Mouse (Mus musculus) liver, embryonic 11.5 days (tissue): ENCODE data around the gene Gm36028. TPM values are rescaled to one million over a fixed set of nuclear protein-coding genes. Genes with fewer than 3 reads are reported as not detected.

Source experiments
- ATAC-seq: fragments of 200-750 bp; cut with Nextera tagmentation; replicated peaks from 2 replicates; pipeline ENCODE4 v1.8.0; 2017; ENCODE audit warnings: moderate number of reproducible peaks, mild to moderate bottlenecking, moderate TSS enrichment, moderate library complexity; ENCODE audit not compliant: low FRiP score
- DNase-seq: peaks from one replicate; pipeline ENCODE4 v3.0.0-alpha.2; 2017; ENCODE audit warnings: low spot score
- H3K27ac ChIP-seq: fragments of 300-500 bp; sonication (generic); 2 replicates; pipeline ENCODE4 v1.5.1; 2014; ENCODE audit warnings: mild to moderate bottlenecking, low read depth, low read length, control low read depth
- H3K27me3 ChIP-seq: fragments of 300-500 bp; sonication (generic); replicated peaks from 2 replicates; pipeline ENCODE4 v1.6.1; 2014; ENCODE audit warnings: low read length, mixed read lengths; ENCODE audit not compliant: control insufficient read depth, insufficient read depth
- H3K36me3 ChIP-seq: fragments of 300-500 bp; sonication (generic); 2 replicates; pipeline ENCODE4 v1.6.1; 2014; ENCODE audit warnings: mild to moderate bottlenecking, low read length, moderate library complexity, mixed read lengths; ENCODE audit not compliant: control insufficient read depth, insufficient read depth
- H3K4me1 ChIP-seq: fragments of 300-500 bp; sonication (generic); replicated peaks from 2 replicates; pipeline ENCODE4 v1.6.1; 2014; ENCODE audit warnings: low read length, mixed read lengths; ENCODE audit not compliant: control insufficient read depth, insufficient read depth
- H3K4me2 ChIP-seq: fragments of 300-500 bp; sonication (generic); 2 replicates; pipeline ENCODE4 v1.6.1; 2014; ENCODE audit warnings: mild to moderate bottlenecking, control low read depth, moderate library complexity
- H3K4me3 ChIP-seq: fragments of 300-500 bp; sonication (generic); 2 replicates; pipeline ENCODE4 v1.5.1; 2014; ENCODE audit warnings: low read depth, low read length, control low read depth
- H3K9ac ChIP-seq: fragments of 300-500 bp; sonication (generic); 2 replicates; pipeline ENCODE4 v1.6.1; 2014; ENCODE audit warnings: low read depth, low read length, control low read depth
- H3K9me3 ChIP-seq: fragments of 300-500 bp; sonication (generic); 2 replicates; pipeline ENCODE4 v1.6.1; 2016; ENCODE audit warnings: low read length, inconsistent platforms, mixed read lengths; ENCODE audit not compliant: control insufficient read depth
- WGBS: fragments of 180-500 bp; shearing (Covaris S2); extraction: QIAGEN DNeasy Blood & Tissue Kit; methylation state at CpG from one replicate; pipeline ENCODE4 v1.1.7; 2014; 5-methylcytosine and 5-hydroxymethylcytosine counted together
- polyA plus RNA-seq: library from polyadenylated mRNA; unstranded; fragments of >200 nt; fragmentation: Nextera tagmentation; extraction: Ambion mirVana; gene quantifications from 2 replicates; pipeline ENCODE4 v1.2.1, GENCODE M21; 2014

Gene Gm36028
- polyA plus RNA-seq, 1 experiment from 2014 or later, result 0.36 TPM

DNA sequence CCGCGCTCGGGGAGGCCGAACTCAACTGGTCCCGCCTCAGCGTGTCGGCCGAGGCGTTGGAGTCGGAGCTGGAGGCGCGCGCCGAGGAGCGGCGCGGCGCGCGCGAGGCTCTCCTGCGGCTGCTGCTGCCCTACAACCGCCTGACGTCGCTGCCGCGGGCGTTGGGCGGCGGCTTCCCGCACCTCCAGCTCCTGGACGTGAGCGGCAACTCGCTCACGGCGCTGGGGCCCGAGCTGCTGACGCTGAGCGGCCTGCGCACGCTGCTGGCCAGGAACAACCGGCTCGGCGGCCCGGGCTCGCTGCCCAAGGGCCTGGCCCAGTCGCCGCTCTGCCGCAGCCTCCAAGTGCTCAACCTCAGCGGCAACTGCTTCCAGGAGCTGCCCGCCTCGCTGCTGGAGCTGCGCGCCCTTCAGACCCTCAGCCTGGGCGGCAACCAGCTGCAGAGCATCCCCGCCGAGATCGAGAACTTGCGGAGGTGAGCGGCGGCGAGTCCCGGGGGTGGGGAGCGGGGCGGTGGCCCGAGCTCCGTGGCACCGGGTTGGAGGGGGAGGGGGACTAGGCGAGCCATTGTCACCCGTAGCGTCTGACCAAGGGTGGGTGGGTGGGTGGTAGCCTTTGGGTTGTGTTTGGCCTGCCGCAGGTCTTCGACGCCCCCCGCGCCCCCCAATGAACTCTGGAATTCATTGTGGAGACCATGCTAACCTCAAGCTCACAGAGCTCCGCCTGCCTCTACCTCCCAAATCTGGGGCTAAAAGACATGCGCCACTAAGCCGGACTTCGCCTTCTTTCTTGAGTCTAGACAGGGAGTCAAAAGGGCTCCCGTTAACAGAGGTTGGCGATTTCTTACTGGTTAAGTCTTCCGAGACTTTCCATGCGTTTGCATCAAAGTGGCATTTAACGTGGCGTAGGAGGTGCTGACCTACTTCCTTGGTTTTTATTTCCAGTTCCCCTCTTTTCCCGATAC, 7.8 kb upstream of the Gm36028 start:
- ATAC-seq, result peak; percentile 71
- H3K4me1 ChIP-seq, result peaks cover 21% of the 10 kb centered on the region
- no peaks in the 10 kb centered on the region for H3K36me3 ChIP-seq
- H3K27ac ChIP-seq, result peak overlapping the region; percentile 96
- H3K27me3 ChIP-seq, result no peaks in the 10 kb centered on the region
- H3K4me2 ChIP-seq, result peak overlapping the region; percentile 84
- peak; percentile 80 for DNase-seq
- H3K4me3 ChIP-seq, result peak overlapping the region; percentile 95
- H3K9ac ChIP-seq, result peak overlapping the region; percentile 97
- under 1% methylated on average over 76 of the region's 87 CpGs for WGBS
- H3K9me3 ChIP-seq, result no peaks in the 10 kb centered on the region

DNA sequence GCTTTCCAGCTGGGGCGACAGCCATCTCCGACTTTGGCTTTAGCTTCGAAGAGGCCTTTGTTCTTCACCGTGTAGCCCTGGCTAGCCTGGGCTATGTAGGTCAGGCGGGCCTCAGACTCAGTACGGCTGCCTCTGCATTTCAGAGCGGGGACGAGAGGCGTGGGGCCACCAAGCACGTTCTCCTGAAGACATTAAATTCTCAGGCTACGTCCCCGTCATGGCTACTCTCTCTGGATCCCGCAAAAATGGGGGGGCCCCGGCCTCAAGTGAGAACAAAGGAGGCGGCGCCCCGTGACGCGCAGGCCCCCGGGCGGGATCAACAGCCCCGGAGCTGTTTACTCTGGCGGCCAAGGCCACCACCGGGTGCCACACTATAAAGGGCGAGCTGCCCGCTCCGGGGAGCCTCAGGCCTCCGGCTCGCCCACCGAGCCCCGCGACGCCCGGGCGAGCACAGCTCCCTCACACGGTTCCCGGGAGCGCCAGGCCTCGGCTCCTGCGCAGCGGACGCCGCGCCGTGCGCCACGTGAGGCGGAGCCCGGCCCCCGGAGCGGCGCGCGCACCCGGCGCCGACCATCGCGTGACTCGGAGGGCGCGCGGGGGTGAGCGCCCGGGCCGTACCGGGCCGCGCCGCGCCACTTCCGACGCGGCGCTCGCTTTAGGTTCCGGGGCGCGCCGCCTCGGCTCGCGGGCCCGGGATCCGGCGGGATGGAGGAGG, 7.0 kb upstream of the Gm36028 start, which contains the start of gene Lrrc58:
Lrrc58 (plus strand) TSS at position 599 of the 715 bp plus-strand sequence.
- peak within 1 kb of the TSS; percentile 96 for H3K27ac ChIP-seq
- peak; percentile 91 for ATAC-seq
- WGBS, result 1% methylated on average over 85 of the region's 86 CpGs

DNA sequence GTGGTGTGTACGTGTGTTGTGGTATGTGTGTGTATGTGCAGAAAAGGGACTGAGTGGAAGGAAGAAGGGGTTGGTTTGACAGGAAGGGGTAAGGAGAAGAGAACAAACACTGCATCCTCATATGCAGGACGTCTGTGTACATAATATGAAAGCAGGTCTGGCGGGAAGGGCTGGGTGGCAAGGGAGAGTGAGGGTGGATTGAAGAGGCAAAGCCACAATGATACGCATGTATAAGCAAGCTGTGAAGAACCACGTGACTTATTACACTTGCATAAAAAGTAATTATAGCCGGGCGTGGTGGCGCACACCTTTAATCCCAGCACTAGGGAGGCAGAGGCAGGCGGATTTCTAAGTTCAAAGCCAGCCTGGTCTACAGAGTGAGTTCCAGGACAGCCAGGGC, 4.9 kb upstream of the Gm36028 start:
- Histone ChIP-seq H3K9me3 (no peaks in the 10 kb centered on the region), H3K4me2 (no peak overlapping the region), H3K4me1 (peaks cover 10% of the 10 kb centered on the region), H3K27me3 (no peaks in the 10 kb centered on the region), H3K4me3 (no peak overlapping the region), H3K36me3 (no peaks in the 10 kb centered on the region), H3K27ac (no peak overlapping the region), H3K9ac (no peak overlapping the region)
- ATAC-seq (no peak), DNase-seq (no peak)
- 84% methylated on average over 9 of the region's 9 CpGs for WGBS

More for the DNA sequence above, 7.0 kb upstream of the Gm36028 start, which contains the start of gene Lrrc58:
- H3K4me3 ChIP-seq, result peak within 1 kb of the TSS; percentile 95
- peak within 1 kb of the TSS; percentile 97 for H3K9ac ChIP-seq
- H3K9me3 ChIP-seq, result no peaks in the 10 kb centered on the region
- no peaks in the 10 kb centered on the region for H3K27me3 ChIP-seq
- peak within 1 kb of the TSS; percentile 84 for H3K4me2 ChIP-seq
- H3K4me1 ChIP-seq, result peaks cover 21% of the 10 kb centered on the region
- H3K36me3 ChIP-seq, result no peaks in the 10 kb centered on the region
- DNase-seq, result peak; percentile 82

GRCm38 (mm10) chr16:37863876-37864275, 2.9 kb upstream of the Gm36028 start:
- Histone ChIP-seq H3K4me2 (no peak overlapping the region), H3K27me3 (no peaks in the 10 kb centered on the region), H3K36me3 (no peaks in the 10 kb centered on the region), H3K4me3 (no peak overlapping the region), H3K27ac (no peak overlapping the region), H3K4me1 (no peaks in the 10 kb centered on the region), H3K9ac (no peak overlapping the region), H3K9me3 (no peaks in the 10 kb centered on the region)
- WGBS, result 70% methylated on average over 3 of the region's 3 CpGs
- DNase-seq (no peak), ATAC-seq (no peak)

DNA sequence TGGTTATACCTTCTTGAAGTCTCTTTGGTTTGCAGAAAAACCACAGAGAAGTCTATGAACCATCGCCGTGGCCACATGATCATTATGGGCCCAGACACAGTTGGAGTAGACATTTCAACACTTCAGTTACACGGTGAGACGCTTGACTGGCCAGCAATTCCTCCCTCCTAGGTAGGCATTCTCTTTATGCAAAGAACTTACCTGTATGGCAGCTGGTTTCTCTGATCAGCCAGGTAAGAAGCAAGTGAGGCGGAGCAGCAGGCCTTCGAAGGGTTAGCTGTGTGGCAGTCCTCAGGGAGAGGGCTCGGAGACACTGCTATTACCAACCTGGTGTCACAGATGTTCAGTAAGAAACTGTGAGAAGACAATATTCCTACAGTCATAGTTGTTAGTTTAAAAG, 733 bp downstream of the Gm36028 start:
- no peaks in the 10 kb centered on the region for H3K27me3 ChIP-seq
- peaks cover 3% of the 10 kb centered on the region; the same call in 1 of the 2 replicates for H3K4me1 ChIP-seq
- ATAC-seq (no peak), DNase-seq (no peak)
- no peak overlapping the region for H3K4me2 ChIP-seq
- WGBS, result 84% methylated on average over 7 of the region's 7 CpGs
- no peak overlapping the region for H3K27ac ChIP-seq
- no peaks in the 10 kb centered on the region for H3K36me3 ChIP-seq
- no peak overlapping the region for H3K9ac ChIP-seq
- H3K9me3 ChIP-seq, result no peaks in the 10 kb centered on the region
- H3K4me3 ChIP-seq, result no peak overlapping the region

DNA sequence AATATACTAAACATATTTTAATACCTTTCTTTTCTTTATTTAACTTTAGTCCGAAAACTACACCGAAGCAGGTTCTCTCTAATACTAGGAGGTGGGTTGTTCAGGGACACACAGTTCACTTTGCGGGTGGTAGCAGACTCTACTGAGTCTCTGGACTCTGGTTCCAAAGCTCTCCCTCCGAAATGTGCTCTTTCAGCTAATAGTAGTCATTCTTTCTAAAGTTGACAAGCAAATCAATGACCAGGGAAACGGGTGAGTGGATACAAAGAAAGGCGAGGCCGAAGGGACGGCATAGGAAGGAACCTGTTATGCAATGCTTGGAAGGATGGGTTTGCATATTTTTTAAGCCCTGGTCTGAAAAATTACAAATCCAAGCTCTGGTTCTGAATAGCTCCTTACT, 3.5 kb downstream of the Gm36028 start:
- ATAC-seq, result no peak
- DNase-seq, result no peak
- no peaks in the 10 kb centered on the region for H3K9me3 ChIP-seq
- WGBS, result 78% methylated on average over 8 of the region's 8 CpGs
- H3K4me3 ChIP-seq, result no peak overlapping the region
- H3K9ac ChIP-seq, result no peak overlapping the region
- no peaks in the 10 kb centered on the region for H3K36me3 ChIP-seq
- H3K27ac ChIP-seq, result no peak overlapping the region
- H3K4me1 ChIP-seq, result peaks cover 3% of the 10 kb centered on the region; the same call in 1 of the 2 replicates
- H3K27me3 ChIP-seq, result no peaks in the 10 kb centered on the region
- H3K4me2 ChIP-seq, result no peak overlapping the region

DNA sequence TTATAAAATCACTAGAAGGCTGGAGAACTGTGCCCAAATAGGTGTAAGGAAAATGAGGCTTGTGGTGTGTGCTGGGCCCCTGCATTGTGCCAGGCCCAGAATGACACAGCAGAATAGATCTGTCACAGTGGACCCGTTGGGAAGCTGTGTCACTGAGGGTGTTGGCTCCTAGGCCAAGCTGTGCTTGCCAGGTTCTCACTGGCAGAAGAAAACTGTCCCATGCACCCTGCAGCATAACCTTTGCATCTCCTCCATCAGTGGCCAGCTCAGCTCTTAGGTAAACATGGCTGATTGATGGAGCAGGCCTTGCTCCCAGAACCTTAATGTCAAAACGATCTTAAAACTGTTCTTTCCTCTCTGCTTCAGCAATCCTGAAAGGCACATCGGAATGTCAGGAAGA, 4.6 kb downstream of the Gm36028 start:
- ATAC-seq (0 out of 2 replicates have a peak, but pooled peaks have one; percentile 41), DNase-seq (no peak)
- Histone ChIP-seq H3K4me3 (no peak overlapping the region), H3K27me3 (no peaks in the 10 kb centered on the region), H3K4me1 (peaks cover 3% of the 10 kb centered on the region; the same call in 1 of the 2 replicates), H3K9me3 (no peaks in the 10 kb centered on the region), H3K4me2 (no peak overlapping the region), H3K27ac (no peak overlapping the region), H3K36me3 (no peaks in the 10 kb centered on the region), H3K9ac (no peak overlapping the region)
- WGBS, result 52% methylated on average over 3 of the region's 3 CpGs

GRCm38 (mm10) chr16:37855583-37855982, 5.4 kb downstream of the Gm36028 start:
- DNase-seq (no peak), ATAC-seq (no peak)
- Histone ChIP-seq H3K27ac (no peak overlapping the region), H3K9me3 (no peaks in the 10 kb centered on the region), H3K4me1 (peaks cover 3% of the 10 kb centered on the region; the same call in 1 of the 2 replicates), H3K27me3 (no peaks in the 10 kb centered on the region), H3K4me2 (no peak overlapping the region), H3K36me3 (no peaks in the 10 kb centered on the region), H3K9ac (no peak overlapping the region), H3K4me3 (no peak overlapping the region)
- WGBS, result 56% methylated on average over 8 of the region's 8 CpGs
